Mouse (Mus musculus) regulatory T cell (primary cell): ENCODE results near the gene Asic2.

ENCODE experiments used
- in situ Hi-C: fragments of 300-600 bp; cut with MboI, MseI; formaldehyde crosslinking; loops from one replicate; pipeline ENCODE4 v1.15.1; 2025; ENCODE audit warnings: high pct_unique_total_duplicates

The Asic2 gene

DNA sequence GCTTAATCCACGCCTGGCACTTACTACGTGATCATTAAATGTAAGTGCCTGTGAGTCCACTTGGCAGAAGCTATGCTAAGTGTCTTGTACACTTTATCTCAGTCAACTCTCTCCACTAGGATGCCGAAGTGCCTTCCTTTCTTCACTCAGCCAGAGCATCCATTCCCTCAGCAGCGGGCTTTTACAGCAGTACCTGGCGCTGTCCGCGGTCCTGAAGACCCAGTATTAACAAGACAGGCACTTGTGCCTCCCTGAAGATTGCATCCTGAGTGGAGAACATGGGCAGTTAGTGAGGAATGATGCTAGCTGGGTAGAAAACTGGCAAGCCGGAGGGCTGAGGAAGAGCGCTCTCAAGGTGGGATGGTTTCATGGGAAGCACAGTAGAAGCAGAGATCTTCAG is 852.6 kb downstream of the Asic2 start:
- in situ Hi-C loops = no loop called here

DNA sequence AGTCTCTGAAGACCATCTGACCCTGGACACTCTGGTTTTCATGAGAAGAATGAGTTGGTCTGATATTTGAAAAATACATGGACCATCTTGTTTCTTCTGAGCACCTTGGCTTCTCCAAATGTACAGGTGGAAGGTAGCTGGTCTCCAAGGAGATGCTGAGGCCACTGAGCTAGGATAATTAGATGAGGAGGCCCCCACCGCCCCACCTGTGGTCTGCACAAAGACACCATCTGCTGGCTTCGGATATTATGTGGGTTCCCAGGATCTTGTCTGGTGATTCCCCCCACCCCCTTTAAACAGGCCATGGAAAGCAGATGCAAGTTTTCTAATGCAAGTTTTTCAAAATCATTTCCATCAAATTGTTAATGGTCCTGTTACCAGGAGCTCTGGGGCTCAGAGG is 856.6 kb downstream of the Asic2 start:
- in situ Hi-C loops = no loop called here

DNA sequence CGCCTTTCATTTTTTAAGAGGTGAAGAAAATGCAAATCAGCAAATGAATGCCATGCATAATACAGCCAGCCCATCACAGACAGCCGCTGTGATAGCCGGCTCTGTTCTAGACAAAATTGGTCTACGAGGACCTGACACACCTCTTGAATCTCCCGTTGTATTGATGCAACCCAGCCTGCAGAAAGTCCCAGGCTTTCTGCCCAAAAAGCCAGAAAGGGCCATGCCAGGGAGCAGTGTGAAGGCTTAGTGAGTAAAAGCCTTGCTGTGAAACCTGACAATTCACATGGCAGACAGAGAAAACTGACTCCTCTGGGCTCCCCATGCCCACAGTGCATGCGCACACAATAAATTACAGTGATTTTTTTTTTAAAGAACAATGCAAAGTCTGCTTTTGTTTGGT is 858.2 kb downstream of the Asic2 start:
- in situ Hi-C loops = no loop called here

- in situ Hi-C loops = no loop called here
Measured at GRCm38 (mm10) chr11:81106949-81107348, 861.3 kb downstream of the Asic2 start.

GRCm38 (mm10) chr11:81100829-81101228 is 867.4 kb downstream of the Asic2 start:
- in situ Hi-C loops = no loop called here

- in situ Hi-C loops = no loop called here
Measured at GRCm38 (mm10) chr11:81096011-81096410, 872.2 kb downstream of the Asic2 start.

GRCm38 (mm10) chr11:81094581-81094980 is 873.7 kb downstream of the Asic2 start:
- in situ Hi-C loops = no loop called here

GRCm38 (mm10) chr11:81092161-81092560 is 876.1 kb downstream of the Asic2 start:
- in situ Hi-C loops = no loop called here

- in situ Hi-C loops = no loop called here
Measured at GRCm38 (mm10) chr11:81083822-81084221, 884.4 kb downstream of the Asic2 start.

GRCm38 (mm10) chr11:81080076-81080805 is 888.0 kb downstream of the Asic2 start:
- in situ Hi-C loops = no loop called here

GRCm38 (mm10) chr11:81079237-81079636 is 889.0 kb downstream of the Asic2 start:
- in situ Hi-C loops = no loop called here

GRCm38 (mm10) chr11:81071836-81072235 is 896.4 kb downstream of the Asic2 start:
- in situ Hi-C loops = no loop called here

GRCm38 (mm10) chr11:81065386-81065785 is 902.9 kb downstream of the Asic2 start:
- in situ Hi-C loops = no loop called here

- in situ Hi-C loops = no loop called here
Measured at GRCm38 (mm10) chr11:81064006-81064405, 904.3 kb downstream of the Asic2 start.

DNA sequence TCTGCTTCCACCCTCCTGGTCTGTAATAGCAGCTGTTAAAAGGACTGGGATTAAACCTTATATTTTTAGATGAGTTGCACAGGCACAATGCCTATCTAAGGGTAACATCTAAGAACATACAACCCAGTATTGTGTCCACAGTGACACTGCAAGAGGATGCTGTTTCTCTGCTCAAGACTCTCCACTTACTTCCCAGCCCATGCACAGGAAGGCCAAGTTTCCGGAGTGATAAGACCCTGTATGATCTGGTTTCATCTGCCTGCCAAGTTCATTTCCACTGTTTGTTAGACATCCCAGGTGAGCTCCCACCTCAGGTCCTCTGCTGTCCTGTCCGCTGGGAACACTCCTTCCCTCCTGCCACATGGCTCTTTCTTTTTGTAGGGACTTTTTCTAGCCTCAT is 908.2 kb downstream of the Asic2 start:
- in situ Hi-C loops = no loop called here

GRCm38 (mm10) chr11:81059546-81059945 is 908.7 kb downstream of the Asic2 start:
- in situ Hi-C loops = no loop called here

DNA sequence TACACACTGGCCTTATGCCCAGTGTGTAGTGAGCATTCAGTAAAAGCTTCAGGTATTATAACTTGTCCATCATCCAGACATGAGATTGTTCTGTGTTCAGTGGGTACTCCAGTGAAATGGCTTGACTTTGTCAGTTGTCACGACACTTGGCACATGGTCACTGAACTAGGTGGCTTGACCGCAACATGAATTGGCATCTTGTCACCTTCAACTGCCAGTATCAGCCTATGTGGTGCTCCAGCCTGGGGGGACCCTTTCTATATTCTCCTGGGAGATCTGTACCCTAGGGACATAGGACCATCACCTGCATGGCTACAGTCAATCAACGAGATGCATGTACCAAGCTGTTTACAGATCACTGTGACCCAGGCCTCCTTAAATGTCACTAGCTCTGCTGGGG is 910.8 kb downstream of the Asic2 start:
- in situ Hi-C loops = no loop called here

GRCm38 (mm10) chr11:81056776-81057175 is 911.5 kb downstream of the Asic2 start:
- in situ Hi-C loops = no loop called here

GRCm38 (mm10) chr11:81055446-81056145 is 912.7 kb downstream of the Asic2 start:
- in situ Hi-C loops = no loop called here

DNA sequence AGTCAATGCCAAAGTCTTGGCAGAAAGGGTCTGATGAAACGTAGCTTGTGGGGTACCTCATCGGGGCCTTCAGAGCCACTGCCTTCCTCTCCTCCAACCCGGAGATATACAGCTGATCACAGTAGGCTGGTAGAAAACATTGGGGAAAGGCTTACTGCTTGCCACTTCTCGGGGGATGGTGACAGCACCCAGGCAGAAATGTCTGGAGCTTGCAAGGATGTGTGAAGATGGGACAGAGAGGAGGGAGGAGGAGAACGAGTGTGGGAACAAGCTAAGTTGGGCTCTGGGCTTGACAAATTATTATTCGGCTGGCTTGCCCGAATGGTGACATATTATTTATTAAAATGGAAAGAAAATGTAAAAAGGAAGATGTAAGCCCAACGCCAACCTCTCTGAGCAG is 914.4 kb downstream of the Asic2 start:
- in situ Hi-C loops = no loop called here

DNA sequence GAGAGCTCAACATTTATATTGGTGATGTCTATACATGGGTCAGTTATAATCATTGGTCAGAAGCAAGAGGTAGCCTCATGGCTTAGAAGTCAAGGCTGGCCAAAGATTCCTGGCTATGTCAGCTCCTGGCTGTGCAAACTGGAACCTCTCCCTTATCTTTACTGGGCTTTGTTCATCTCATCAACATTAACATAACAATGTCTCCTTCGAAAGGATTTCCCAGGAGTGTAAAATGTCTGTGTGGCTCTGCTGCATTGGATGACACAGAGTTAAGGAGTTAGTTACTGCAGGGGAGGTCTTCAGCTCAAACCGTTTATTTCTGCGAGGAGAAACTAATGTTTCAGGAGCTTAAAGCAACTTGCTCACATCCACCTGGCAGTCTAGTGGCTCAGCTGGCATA is 926.6 kb downstream of the Asic2 start:
- in situ Hi-C loops = no loop called here

DNA sequence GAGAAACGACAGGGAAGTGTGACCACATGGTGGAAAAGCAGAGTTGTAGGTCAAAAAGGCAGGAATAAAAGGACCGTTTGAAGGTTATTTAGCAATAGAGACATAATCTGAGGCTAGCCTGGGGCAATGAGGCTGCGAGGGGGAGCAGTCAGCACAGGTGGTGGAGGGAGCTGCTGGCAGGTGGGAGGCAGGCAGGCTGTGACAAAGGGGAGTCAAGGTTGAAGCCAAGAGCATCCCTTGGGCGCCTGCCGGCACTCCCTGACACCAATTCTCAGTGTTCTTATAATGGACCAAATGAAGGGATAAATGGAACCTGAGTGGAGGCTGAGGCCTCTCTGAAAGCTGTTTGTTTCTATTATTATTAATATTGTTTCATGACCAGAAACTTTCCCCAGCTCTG is 928.3 kb downstream of the Asic2 start:
- in situ Hi-C loops = no loop called here

DNA sequence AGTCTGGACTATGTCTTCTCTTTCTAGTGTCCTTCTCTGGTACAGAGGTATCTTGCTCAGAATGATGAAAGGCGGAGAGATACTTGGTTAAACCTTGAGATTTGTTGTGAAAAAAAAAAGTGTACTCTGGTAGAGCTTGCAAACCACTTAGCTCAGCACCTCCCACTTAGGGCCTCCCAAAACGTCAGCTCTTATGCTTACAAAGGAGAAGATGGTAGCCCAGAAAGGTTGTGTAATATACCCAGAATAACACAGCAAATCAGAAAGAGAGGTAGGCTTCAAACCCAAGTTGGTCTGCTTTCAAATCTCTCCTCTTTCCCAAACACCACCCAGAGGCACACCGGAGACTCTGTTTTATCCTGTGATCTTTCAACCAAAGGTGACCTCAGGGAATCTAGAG is 936.1 kb downstream of the Asic2 start:
- in situ Hi-C loops = no loop called here
